8 mouse cellular contexts compared by ENCODE assay signal in genomic region chr16:65105184-65105931, GRCm38 (mm10). TPM values are rescaled to one million over a fixed set of nuclear protein-coding genes. Genes with fewer than 3 reads are reported as not detected.
DNase-seq lines count a peak whose midpoint lies in the region; ATAC-seq and TF ChIP-seq lines count a peak whose summit lies in the region.

Gene Htr1f (minus strand): TSS chr16:65105854.

- H3K4me3 ChIP-seq in forebrain, embryonic 12.5 days (replicated peaks) = peak within 1 kb of the TSS; percentile 44
- H3K4me3 ChIP-seq in liver, embryonic 14.5 days (ENCODE audit: insufficient read depth in 1 of 2, low read depth in 2 of 2, low read length in 2 of 2) = no peak within 1 kb of the TSS
- peak within 1 kb of the TSS; percentile 31 for H3K4me3 ChIP-seq in stomach, embryonic 14.5 days (ENCODE audit: low read depth, low read length)

- WGBS in forebrain, embryonic 12.5 days = 5% methylated on average over 40 of the region's 41 CpGs
- WGBS in liver, embryonic 14.5 days (ENCODE audit: insufficient replicate concordance) = 3% methylated on average over 41 of the region's 41 CpGs
- 4% methylated on average over 41 of the region's 41 CpGs for WGBS in stomach, embryonic 14.5 days

- H3K27me3 ChIP-seq in forebrain, embryonic 12.5 days = peaks cover 21% of the 10 kb centered on the region
- H3K27me3 ChIP-seq in liver, embryonic 14.5 days (ENCODE audit: control insufficient read depth, insufficient read depth, low read length) = peaks cover 3% of the 10 kb centered on the region; the same call in 1 of the 2 replicates
- no peaks in the 10 kb centered on the region for H3K27me3 ChIP-seq in stomach, embryonic 14.5 days (ENCODE audit: control insufficient read depth, insufficient read depth, low read length)

- no peak within 1 kb of the TSS for H3K27ac ChIP-seq in forebrain, embryonic 12.5 days
- H3K27ac ChIP-seq in liver, embryonic 14.5 days = no peak within 1 kb of the TSS
- no peak within 1 kb of the TSS for H3K27ac ChIP-seq in stomach, embryonic 14.5 days (ENCODE audit: low read length)

- no peaks in the 10 kb centered on the region for H3K9me3 ChIP-seq in forebrain, embryonic 12.5 days
- H3K9me3 ChIP-seq in liver, embryonic 14.5 days (ENCODE audit: control insufficient read depth, low read length) = no peaks in the 10 kb centered on the region
- H3K9me3 ChIP-seq in stomach, embryonic 14.5 days (ENCODE audit: control insufficient read depth, low read depth, low read length) = no peaks in the 10 kb centered on the region

- H3K36me3 ChIP-seq in forebrain, embryonic 12.5 days (replicated peaks) = no peaks in the 10 kb centered on the region
- H3K36me3 ChIP-seq in liver, embryonic 14.5 days (replicated peaks; ENCODE audit: control insufficient read depth, insufficient read depth, low read depth) = no peaks in the 10 kb centered on the region
- H3K36me3 ChIP-seq in stomach, embryonic 14.5 days (ENCODE audit: control insufficient read depth, insufficient read depth, low read length) = no peaks in the 10 kb centered on the region

- DNase-seq in kidney, postnatal 10 days = peak; percentile 22
- DNase-seq in kidney, adult 9 months = no peak
- DNase-seq in brain, embryonic 14.5 days (ENCODE audit: low read depth) = peak; percentile 64
- no peak for DNase-seq in liver, embryonic 14.5 days (ENCODE audit: low read depth in 3 of 3, low spot score in 3 of 3)
- DNase-seq in lung, postnatal 10 days = no peak
- no peak for DNase-seq in lung, postnatal 36 days

- peak; percentile 91 for ATAC-seq in forebrain, embryonic 12.5 days (ENCODE audit: low FRiP score)
- ATAC-seq in liver, embryonic 14.5 days (ENCODE audit: insufficient read depth) = no peak
- ATAC-seq in stomach, embryonic 14.5 days (ENCODE audit: insufficient number of reproducible peaks, insufficient read depth, low FRiP score, low read depth) = peak; percentile 58; the same call in 1 of the 2 replicates

- peak within 1 kb of the TSS; percentile 44; the same call in 1 of the 2 replicates for H3K9ac ChIP-seq in forebrain, embryonic 12.5 days
- no peak within 1 kb of the TSS for H3K9ac ChIP-seq in liver, embryonic 14.5 days (replicated peaks)
- no peak within 1 kb of the TSS for H3K9ac ChIP-seq in stomach, embryonic 14.5 days (replicated peaks; ENCODE audit: low read depth, low read length)

- H3K4me1 ChIP-seq in forebrain, embryonic 12.5 days = peaks cover 4% of the 10 kb centered on the region; the same call in 1 of the 2 replicates
- H3K4me1 ChIP-seq in liver, embryonic 14.5 days (replicated peaks; ENCODE audit: control insufficient read depth in 2 of 2, insufficient read depth in 2 of 2, low read length in 1 of 2) = no peaks in the 10 kb centered on the region
- no peaks in the 10 kb centered on the region for H3K4me1 ChIP-seq in stomach, embryonic 14.5 days (ENCODE audit: control insufficient read depth, insufficient read depth, low read length)

- H3K4me2 ChIP-seq in forebrain, embryonic 12.5 days = peak within 1 kb of the TSS; percentile 84
- H3K4me2 ChIP-seq in liver, embryonic 14.5 days (ENCODE audit: low read depth) = peak within 1 kb of the TSS; percentile 9; the same call in 1 of the 2 replicates
- H3K4me2 ChIP-seq in stomach, embryonic 14.5 days (replicated peaks; ENCODE audit: low read depth, low read length) = peak within 1 kb of the TSS; percentile 85

- TF ChIP-seq POLR2A in brain, embryonic 14.5 days (IDR thresholded peaks at IDR 0.05; ENCODE audit: borderline replicate concordance, extremely low read depth, insufficient read depth, insufficient read length, poor library complexity, severe bottlenecking) = no peak

- no peak for TF ChIP-seq CTCF in brain, embryonic 14.5 days (IDR thresholded peaks at IDR 0.05; ENCODE audit: borderline replicate concordance, extremely low read depth, insufficient read depth, insufficient read length)
- no peak for TF ChIP-seq CTCF in liver, embryonic 14.5 days (IDR thresholded peaks at IDR 0.05; ENCODE audit: low read depth)

- no peak for TF ChIP-seq EP300 in liver, embryonic 14.5 days (IDR thresholded peaks at IDR 0.05; ENCODE audit: low read depth)

RNA-seq across cellular contexts. Expression of gene Htr1f, which starts in this region (rescaled TPM):
- polyA plus RNA-seq in brain, embryonic 14.5 days (2012; rRNA removed) = 0.10 and 0.11 TPM in 2 replicates
- 0.17 and 0.22 TPM in 2 replicates for polyA plus RNA-seq in forebrain, embryonic 12.5 days (2016; fragmentation: Nextera tagmentation; extraction: Ambion mirVana)
- not detected in 2 replicates for polyA plus RNA-seq in liver, embryonic 14.5 days (2012; rRNA removed)
- polyA plus RNA-seq in liver, embryonic 14.5 days (2014; fragmentation: Nextera tagmentation; extraction: Ambion mirVana) = not detected in 2 replicates
- polyA plus RNA-seq in stomach, embryonic 14.5 days (2014; fragmentation: Nextera tagmentation; extraction: Ambion mirVana) = not detected in 2 replicates

Comparison
In these comparisons a context has a peak if more than half of its experiments do, and no peak if none do; other contexts are left out.
1. Peak in DNase-seq in brain, embryonic 14.5 days; RNA of the gene not detected or under 1 TPM.
2. Peak in ATAC-seq, H3K4me3 ChIP-seq, H3K9ac ChIP-seq and H3K4me2 ChIP-seq in forebrain, embryonic 12.5 days; RNA of the gene not detected or under 1 TPM.
3. Peak in ATAC-seq, H3K4me3 ChIP-seq and H3K4me2 ChIP-seq in stomach, embryonic 14.5 days; RNA of the gene not detected or under 1 TPM.
4. H3K4me2 ChIP-seq: peak in every context shown above with its lines; median percentile 85 in stomach, embryonic 14.5 days; 84 in forebrain, embryonic 12.5 days; 9 in liver, embryonic 14.5 days.